Mouse (Mus musculus) heart, embryonic 16.5 days (tissue): ENCODE measurements at regions not wholly inside any gene's neighbourhood (a gene's known extent, or its start where the extent isn't known, plus 50 kb on each side); places are given as distances from the start of the nearest gene placed in this dataset.

Source experiments
- ATAC-seq: fragments of 200-750 bp; cut with Nextera tagmentation; replicated peaks from 2 replicates; pipeline ENCODE4 v1.8.0; 2017; ENCODE audit warnings: moderate number of reproducible peaks; ENCODE audit not compliant: insufficient read depth, low FRiP score; ENCODE audit errors: extremely low read depth
- H3K27ac ChIP-seq: fragments of 300-500 bp; sonication (generic); 2 replicates; pipeline ENCODE4 v1.5.1; 2014; ENCODE audit warnings: mild to moderate bottlenecking, low read length, control low read depth, moderate library complexity
- H3K27me3 ChIP-seq: fragments of 300-500 bp; sonication (generic); 2 replicates; pipeline ENCODE4 v1.6.1; 2014; ENCODE audit warnings: low read length, mixed read lengths; ENCODE audit not compliant: control insufficient read depth, insufficient read depth
- H3K36me3 ChIP-seq: fragments of 300-500 bp; sonication (generic); 2 replicates; pipeline ENCODE4 v1.6.1; 2014; ENCODE audit not compliant: control insufficient read depth, insufficient read depth
- H3K4me1 ChIP-seq: fragments of 300-500 bp; sonication (generic); 2 replicates; pipeline ENCODE4 v1.6.1; 2014; ENCODE audit warnings: low read length, mixed read lengths; ENCODE audit not compliant: control insufficient read depth, insufficient read depth
- H3K4me2 ChIP-seq: fragments of 300-500 bp; sonication (generic); 2 replicates; pipeline ENCODE4 v1.6.1; 2014; ENCODE audit warnings: low read depth, mild to moderate bottlenecking, control low read depth, low read length
- H3K4me3 ChIP-seq: fragments of 300-500 bp; sonication (generic); 2 replicates; pipeline ENCODE4 v1.5.1; 2014; ENCODE audit warnings: mild to moderate bottlenecking, control low read depth, low read length
- H3K9ac ChIP-seq: fragments of 300-500 bp; sonication (generic); 2 replicates; pipeline ENCODE4 v1.6.1; 2014; ENCODE audit warnings: low read length, control low read depth
- H3K9me3 ChIP-seq: fragments of 300-500 bp; sonication (generic); replicated peaks from 2 replicates; pipeline ENCODE4 v1.6.1; 2016; ENCODE audit warnings: low read length; ENCODE audit not compliant: control insufficient read depth
- WGBS: fragments of 180-500 bp; shearing (Covaris S2); extraction: QIAGEN DNeasy Blood & Tissue Kit; methylation state at CpG from one replicate; pipeline ENCODE4 v1.1.7; 2014; 5-methylcytosine and 5-hydroxymethylcytosine counted together

- Histone ChIP-seq H3K4me2 (no peak overlapping the region), H3K4me1 (no peaks in the 10 kb centered on the region), H3K27ac (no peak overlapping the region), H3K27me3 (no peaks in the 10 kb centered on the region), H3K36me3 (no peaks in the 10 kb centered on the region), H3K4me3 (no peak overlapping the region), H3K9me3 (no peaks in the 10 kb centered on the region), H3K9ac (no peak overlapping the region)
- WGBS, result 71% methylated on average over 1 of the region's 1 CpGs
- no peak for ATAC-seq
Measured at GRCm38 (mm10) chrX:142600782-142601181, 80.4 kb upstream of the Tmem164 start.

GRCm38 (mm10) chrX:142605088-142605487 is 76.1 kb upstream of the Tmem164 start:
- Histone ChIP-seq H3K4me2 (no peak overlapping the region), H3K27ac (no peak overlapping the region), H3K27me3 (no peaks in the 10 kb centered on the region), H3K9ac (no peak overlapping the region), H3K4me1 (no peaks in the 10 kb centered on the region), H3K4me3 (no peak overlapping the region), H3K36me3 (no peaks in the 10 kb centered on the region), H3K9me3 (no peaks in the 10 kb centered on the region)
- WGBS, result 80% methylated on average over 3 of the region's 3 CpGs
- no peak for ATAC-seq

- Histone ChIP-seq H3K4me1 (no peaks in the 10 kb centered on the region), H3K27ac (no peak overlapping the region), H3K36me3 (no peaks in the 10 kb centered on the region), H3K9me3 (no peaks in the 10 kb centered on the region), H3K4me2 (no peak overlapping the region), H3K9ac (no peak overlapping the region), H3K4me3 (no peak overlapping the region), H3K27me3 (no peaks in the 10 kb centered on the region)
- ATAC-seq, result no peak
- WGBS, result 76% methylated on average over 8 of the region's 8 CpGs
Measured at GRCm38 (mm10) chrX:142606595-142607205, 74.5 kb upstream of the Tmem164 start.

GRCm38 (mm10) chrX:142616189-142616872 is 64.9 kb upstream of the Tmem164 start:
- no peak overlapping the region for H3K4me3 ChIP-seq
- H3K4me1 ChIP-seq, result no peaks in the 10 kb centered on the region
- H3K9me3 ChIP-seq, result no peaks in the 10 kb centered on the region
- no peaks in the 10 kb centered on the region for H3K36me3 ChIP-seq
- no peak overlapping the region for H3K4me2 ChIP-seq
- H3K27ac ChIP-seq, result no peak overlapping the region
- no peak overlapping the region for H3K9ac ChIP-seq
- no peak for ATAC-seq
- H3K27me3 ChIP-seq, result no peaks in the 10 kb centered on the region
- WGBS, result 84% methylated on average over 11 of the region's 11 CpGs

- Histone ChIP-seq H3K4me3 (no peak overlapping the region), H3K27me3 (no peaks in the 10 kb centered on the region), H3K4me1 (no peaks in the 10 kb centered on the region), H3K27ac (no peak overlapping the region), H3K36me3 (no peaks in the 10 kb centered on the region), H3K4me2 (no peak overlapping the region), H3K9me3 (no peaks in the 10 kb centered on the region), H3K9ac (no peak overlapping the region)
- ATAC-seq, result no peak
- WGBS, result 41% methylated on average over 1 of the region's 1 CpGs
Measured at GRCm38 (mm10) chrX:142618389-142618788, 62.8 kb upstream of the Tmem164 start.

GRCm38 (mm10) chrX:142623359-142623758 is 57.8 kb upstream of the Tmem164 start:
- Histone ChIP-seq H3K27ac (no peak overlapping the region; the same call in 1 of the 2 replicates), H3K4me2 (no peak overlapping the region), H3K9me3 (no peaks in the 10 kb centered on the region), H3K9ac (no peak overlapping the region), H3K27me3 (no peaks in the 10 kb centered on the region), H3K4me3 (no peak overlapping the region), H3K4me1 (no peaks in the 10 kb centered on the region), H3K36me3 (no peaks in the 10 kb centered on the region)
- WGBS, result 23% methylated on average over 2 of the region's 2 CpGs
- no peak for ATAC-seq

- no peak overlapping the region for H3K4me2 ChIP-seq
- H3K27me3 ChIP-seq, result no peaks in the 10 kb centered on the region
- no peak overlapping the region; the same call in 1 of the 2 replicates for H3K27ac ChIP-seq
- H3K4me1 ChIP-seq, result no peaks in the 10 kb centered on the region
- 37% methylated on average over 2 of the region's 2 CpGs for WGBS
- H3K36me3 ChIP-seq, result no peaks in the 10 kb centered on the region
- no peak overlapping the region for H3K4me3 ChIP-seq
- no peak for ATAC-seq
- H3K9ac ChIP-seq, result no peak overlapping the region
- H3K9me3 ChIP-seq, result no peaks in the 10 kb centered on the region
Measured at GRCm38 (mm10) chrX:142623882-142624281, 57.3 kb upstream of the Tmem164 start.
